Mouse (Mus musculus): ENCODE results near the gene Dusp5. TPM values are rescaled to one million over a fixed set of nuclear protein-coding genes. Genes with fewer than 3 reads are reported as not detected.
"Not testable (repeated sequence)": the region's sequence is repeated elsewhere in the genome, so short reads cannot be mapped to it uniquely, and the experiment has no call there.

Dusp5 gene
- polyA plus RNA-seq, 1 experiment, result 3.0 TPM

GRCm38 (mm10) chr19:53571501-53572428, 42.9 kb downstream of the Dusp5 start:
- Histone ChIP-seq H3K4me3 (replicated peaks) (no peak overlapping the region), H3K27me3 (replicated peaks) (peaks cover 14% of the 10 kb centered on the region), H3K36me3 (replicated peaks; ENCODE audit: low read length) (no peaks in the 10 kb centered on the region), H3K9me3 (no peaks in the 10 kb centered on the region), H3K4me1 (peaks cover 31% of the 10 kb centered on the region)
- no peak for TF ChIP-seq FLI1 (IDR thresholded peaks at IDR 0.05; ENCODE audit: low read length)
- TF ChIP-seq GATA1 (IDR thresholded peaks at IDR 0.05; ENCODE audit: borderline replicate concordance, low read length), result no peak

GRCm38 (mm10) chr19:53572607-53573006, 43.7 kb downstream of the Dusp5 start:
- Histone ChIP-seq H3K9me3 (no peaks in the 10 kb centered on the region), H3K27me3 (replicated peaks) (peaks cover 14% of the 10 kb centered on the region), H3K36me3 (replicated peaks; ENCODE audit: low read length) (no peaks in the 10 kb centered on the region), H3K4me1 (peaks cover 31% of the 10 kb centered on the region), H3K4me3 (replicated peaks) (no peak overlapping the region)
- no peak for TF ChIP-seq GATA1 (IDR thresholded peaks at IDR 0.05; ENCODE audit: borderline replicate concordance, low read length)

GRCm38 (mm10) chr19:53573151-53573550, 44.2 kb downstream of the Dusp5 start:
- peaks cover 14% of the 10 kb centered on the region for H3K27me3 ChIP-seq (replicated peaks)
- H3K9me3 ChIP-seq, result no peaks in the 10 kb centered on the region
- H3K4me1 ChIP-seq, result peaks cover 27% of the 10 kb centered on the region
- H3K4me3 ChIP-seq (replicated peaks), result no peak overlapping the region
- H3K36me3 ChIP-seq (replicated peaks; ENCODE audit: low read length), result no peaks in the 10 kb centered on the region
- TF ChIP-seq GATA1 (IDR thresholded peaks at IDR 0.05; ENCODE audit: borderline replicate concordance, low read length), result no peak
- TF ChIP-seq FLI1 (IDR thresholded peaks at IDR 0.05; ENCODE audit: low read length), result no peak

- Histone ChIP-seq H3K27me3 (replicated peaks) (peaks cover 14% of the 10 kb centered on the region), H3K36me3 (replicated peaks; ENCODE audit: low read length) (no peaks in the 10 kb centered on the region), H3K4me1 (peaks cover 29% of the 10 kb centered on the region), H3K4me3 (replicated peaks) (no peak overlapping the region), H3K9me3 (no peaks in the 10 kb centered on the region)
- TF ChIP-seq GATA1 (IDR thresholded peaks at IDR 0.05; ENCODE audit: borderline replicate concordance, low read length) (no peak), FLI1 (IDR thresholded peaks at IDR 0.05; ENCODE audit: low read length) (no peak)
Measured at GRCm38 (mm10) chr19:53574131-53574530, 45.2 kb downstream of the Dusp5 start.

GRCm38 (mm10) chr19:53574546-53574945, 45.6 kb downstream of the Dusp5 start:
- Histone ChIP-seq H3K27me3 (replicated peaks) (peaks cover 14% of the 10 kb centered on the region), H3K36me3 (replicated peaks; ENCODE audit: low read length) (no peaks in the 10 kb centered on the region), H3K4me3 (replicated peaks) (no peak overlapping the region), H3K9me3 (no peaks in the 10 kb centered on the region), H3K4me1 (peaks cover 29% of the 10 kb centered on the region)
- no peak for TF ChIP-seq FLI1 (IDR thresholded peaks at IDR 0.05; ENCODE audit: low read length)
- TF ChIP-seq GATA1 (IDR thresholded peaks at IDR 0.05; ENCODE audit: borderline replicate concordance, low read length), result no peak

GRCm38 (mm10) chr19:53575296-53576010, 46.5 kb downstream of the Dusp5 start:
- Histone ChIP-seq H3K27me3 (replicated peaks) (peaks cover 12% of the 10 kb centered on the region), H3K36me3 (replicated peaks; ENCODE audit: low read length) (no peaks in the 10 kb centered on the region), H3K9me3 (no peaks in the 10 kb centered on the region), H3K4me1 (peaks cover 27% of the 10 kb centered on the region), H3K4me3 (replicated peaks) (no peak overlapping the region)
- no peak for TF ChIP-seq FLI1 (IDR thresholded peaks at IDR 0.05; ENCODE audit: low read length)
- no peak for TF ChIP-seq GATA1 (IDR thresholded peaks at IDR 0.05; ENCODE audit: borderline replicate concordance, low read length)

- TF ChIP-seq GATA1 (IDR thresholded peaks at IDR 0.05; ENCODE audit: borderline replicate concordance, low read length) (no peak), FLI1 (IDR thresholded peaks at IDR 0.05; ENCODE audit: low read length) (no peak)
- no peak overlapping the region for H3K4me3 ChIP-seq (replicated peaks)
- H3K9me3 ChIP-seq, result no peaks in the 10 kb centered on the region
- H3K36me3 ChIP-seq (replicated peaks; ENCODE audit: low read length), result no peaks in the 10 kb centered on the region
- H3K27me3 ChIP-seq (replicated peaks), result peaks cover 9% of the 10 kb centered on the region
- peaks cover 24% of the 10 kb centered on the region for H3K4me1 ChIP-seq
Measured at GRCm38 (mm10) chr19:53576061-53576460, 47.2 kb downstream of the Dusp5 start.

- no peaks in the 10 kb centered on the region for H3K36me3 ChIP-seq (replicated peaks; ENCODE audit: low read length)
- H3K4me1 ChIP-seq, result peaks cover 12% of the 10 kb centered on the region
- no peaks in the 10 kb centered on the region for H3K9me3 ChIP-seq
- H3K4me3 ChIP-seq (replicated peaks), result no peak overlapping the region
- no peak for TF ChIP-seq FLI1 (IDR thresholded peaks at IDR 0.05; ENCODE audit: low read length)
- peaks cover 8% of the 10 kb centered on the region for H3K27me3 ChIP-seq (replicated peaks)
Measured at GRCm38 (mm10) chr19:53577025-53577800, 48.3 kb downstream of the Dusp5 start.

GRCm38 (mm10) chr19:53578597-53579252, 49.8 kb downstream of the Dusp5 start:
- Histone ChIP-seq H3K9me3 (peaks cover 2% of the 10 kb centered on the region), H3K27me3 (replicated peaks) (peaks cover 8% of the 10 kb centered on the region), H3K4me3 (replicated peaks) (no peak overlapping the region), H3K4me1 (peaks cover 7% of the 10 kb centered on the region; the same call in 1 of the 2 replicates), H3K36me3 (replicated peaks; ENCODE audit: low read length) (no peaks in the 10 kb centered on the region)
- TF ChIP-seq FLI1 (IDR thresholded peaks at IDR 0.05; ENCODE audit: low read length), result no peak
- no peak for TF ChIP-seq GATA1 (IDR thresholded peaks at IDR 0.05; ENCODE audit: borderline replicate concordance, low read length)

GRCm38 (mm10) chr19:53580271-53580670, 51.4 kb downstream of the Dusp5 start:
- not testable (repeated sequence) for H3K4me3 ChIP-seq (replicated peaks); H3K4me1 ChIP-seq; H3K36me3 ChIP-seq (replicated peaks; ENCODE audit: low read length); H3K27me3 ChIP-seq (replicated peaks)
- H3K9me3 ChIP-seq, result peaks cover 17% of the 10 kb centered on the region

- H3K4me3 ChIP-seq (replicated peaks); H3K36me3 ChIP-seq (replicated peaks; ENCODE audit: low read length); H3K27me3 ChIP-seq (replicated peaks); H3K4me1 ChIP-seq: not testable (repeated sequence)
- H3K9me3 ChIP-seq, result peaks cover 36% of the 10 kb centered on the region
Measured at GRCm38 (mm10) chr19:53587686-53588085, 58.8 kb downstream of the Dusp5 start.

GRCm38 (mm10) chr19:53588968-53589367, 60.1 kb downstream of the Dusp5 start, which contains the start of gene Nutf2-ps1:
Gene Nutf2-ps1 (minus strand): TSS chr19:53589068.
- H3K4me3 ChIP-seq (replicated peaks); H3K36me3 ChIP-seq (replicated peaks; ENCODE audit: low read length); H3K4me1 ChIP-seq; H3K27me3 ChIP-seq (replicated peaks): not testable (repeated sequence)
- peaks cover 41% of the 10 kb centered on the region for H3K9me3 ChIP-seq
